Mouse (Mus musculus) embryo, embryonic 9.5 days (tissue): Measurements from ENCODE around the gene Mapt.
"Not testable (repeated sequence)": the region's sequence is repeated elsewhere in the genome, so short reads cannot be mapped to it uniquely, and the experiment has no call there.

Experiments used
- DNase-seq: peaks from one replicate; pipeline ENCODE4 v3.0.0-alpha.2; 2017; ENCODE audit errors: extremely low spot score

The Mapt gene

DNA sequence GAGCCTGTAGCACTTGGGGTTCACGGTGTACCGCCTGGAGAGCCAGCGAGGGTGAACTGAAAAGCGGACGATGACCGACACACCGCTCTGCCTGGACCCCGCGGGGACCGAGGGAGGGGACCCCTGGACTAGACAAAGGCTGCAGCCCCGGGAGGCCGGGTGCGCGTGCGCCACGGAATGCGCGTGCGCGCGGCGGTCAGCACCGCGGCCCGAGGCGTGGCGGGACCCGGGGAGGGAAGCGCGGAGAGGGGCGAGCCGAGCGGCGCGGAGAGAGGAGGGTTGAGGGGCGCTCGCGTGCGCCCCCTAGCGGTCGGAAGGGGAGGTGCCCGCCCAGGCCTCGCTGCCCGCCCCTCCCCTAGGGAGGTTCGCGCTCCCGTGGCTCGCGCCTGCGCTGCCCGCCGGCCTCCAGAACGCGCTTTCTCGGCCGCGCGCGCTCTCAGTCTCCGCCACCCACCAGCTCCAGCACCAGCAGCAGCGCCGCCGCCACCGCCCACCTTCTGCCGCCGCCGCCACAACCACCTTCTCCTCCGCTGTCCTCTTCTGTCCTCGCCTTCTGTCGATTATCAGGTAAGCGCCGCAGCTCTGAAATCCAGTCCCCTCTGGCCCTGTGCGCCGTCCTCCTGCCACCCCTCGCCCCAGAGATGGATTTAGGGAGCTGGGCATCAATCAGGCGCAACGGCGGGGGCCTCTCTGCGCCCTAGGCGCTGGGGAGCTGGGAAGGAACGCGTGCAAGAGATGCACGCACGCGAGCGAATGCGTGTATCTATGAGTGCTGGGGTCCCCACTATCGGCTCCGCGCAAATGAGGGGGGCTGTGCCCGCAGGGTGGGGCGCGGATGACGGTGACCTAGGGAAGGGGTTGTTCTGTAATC lies at the start of gene Mapt:
Gene Mapt (plus strand): TSS at position 350 of the 871 bp plus-strand sequence.
- DNase-seq: peak; percentile 92

DNA sequence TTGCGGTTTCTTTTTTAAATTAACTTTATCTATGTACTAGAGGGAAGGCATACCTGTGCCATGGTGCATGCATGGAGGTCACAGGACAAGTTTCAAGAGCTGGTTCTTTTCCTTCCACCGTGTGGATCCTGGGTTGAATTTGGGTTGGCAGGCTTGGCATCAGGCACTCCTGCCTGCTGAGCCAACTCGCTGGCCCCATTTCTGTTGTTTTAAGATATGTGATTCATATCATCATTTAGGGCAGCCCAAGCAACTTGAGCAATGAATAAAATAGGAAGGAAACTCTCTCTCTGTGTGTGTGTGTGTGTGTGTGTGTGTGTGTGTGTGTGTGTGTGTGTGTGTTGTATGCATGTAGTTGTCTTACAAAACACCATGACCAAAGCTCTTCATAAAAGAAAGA lies 49.0 kb upstream of the Mapt start:
- DNase-seq: no peak

DNA sequence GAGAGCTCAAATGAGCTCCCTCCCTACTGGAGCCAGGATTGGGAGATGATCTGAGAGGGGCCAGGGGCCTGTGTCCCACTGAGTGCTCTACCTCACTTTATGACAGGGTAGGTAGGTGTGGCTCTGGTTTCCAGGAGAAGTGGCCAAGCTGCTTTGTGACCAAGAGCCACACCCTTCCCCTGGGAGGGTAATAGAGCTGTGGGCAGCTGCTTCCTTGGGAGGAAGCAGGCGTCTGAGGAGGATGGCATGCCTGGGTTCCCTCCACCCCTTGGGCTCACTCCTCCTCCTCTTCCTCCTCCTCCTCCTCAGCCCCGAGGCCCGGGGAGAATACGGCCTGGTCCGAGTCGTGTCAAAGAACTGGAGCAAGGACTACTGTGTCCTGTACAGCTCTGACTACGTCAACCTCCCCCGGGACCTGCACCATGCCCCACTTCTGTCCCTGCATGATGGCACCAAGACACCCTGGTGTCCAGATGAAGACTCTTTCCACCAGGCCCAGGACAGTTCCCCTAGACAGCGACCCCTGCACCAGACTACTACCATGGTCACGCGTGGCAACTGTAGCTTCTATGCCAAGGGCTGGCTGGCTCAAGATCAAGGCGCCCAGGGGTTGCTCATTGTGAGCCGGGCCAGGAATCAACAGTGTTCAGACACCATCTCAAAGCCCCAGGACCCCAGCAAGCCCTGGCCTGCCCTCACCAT lies 44.9 kb upstream of the Mapt start, which contains the start of gene Sppl2c:
Gene Sppl2c (plus strand): TSS at position 193 of the 702 bp plus-strand sequence.
- no peak for DNase-seq

DNA sequence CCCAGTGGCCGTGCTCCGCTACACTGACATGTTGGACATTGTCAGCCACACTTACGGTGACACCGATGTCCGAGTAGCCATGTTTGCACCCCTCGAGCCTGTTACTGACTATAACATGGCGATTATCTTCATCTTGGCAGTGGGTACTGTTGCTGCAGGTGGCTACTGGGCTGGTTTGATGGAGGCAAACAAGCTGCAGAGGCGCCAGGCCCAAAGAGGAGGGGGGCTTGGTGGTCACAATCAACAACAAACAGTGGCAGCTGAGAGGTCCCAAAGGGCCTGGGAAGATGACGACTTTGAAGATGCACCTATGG lies 44.4 kb upstream of the Mapt start:
- DNase-seq: no peak

DNA sequence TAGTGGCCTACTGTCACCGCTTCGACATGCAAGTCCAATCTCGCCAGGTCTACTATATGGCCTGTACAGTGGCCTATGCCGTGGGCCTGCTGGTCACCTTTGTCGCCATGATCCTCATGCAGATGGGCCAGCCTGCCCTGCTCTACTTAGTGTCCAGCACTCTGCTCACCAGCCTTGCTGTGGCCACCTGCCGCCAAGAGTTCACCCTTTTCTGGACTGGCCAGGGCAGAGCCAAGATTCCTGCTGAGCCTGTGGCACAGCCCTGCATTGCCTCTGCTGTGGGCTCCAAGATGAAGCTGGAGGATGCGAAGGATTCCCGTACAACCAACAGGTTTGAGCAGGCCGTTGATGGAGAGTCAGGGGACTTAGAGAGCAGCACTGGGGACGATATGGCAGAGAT lies 43.4 kb upstream of the Mapt start:
- no peak for DNase-seq

DNA sequence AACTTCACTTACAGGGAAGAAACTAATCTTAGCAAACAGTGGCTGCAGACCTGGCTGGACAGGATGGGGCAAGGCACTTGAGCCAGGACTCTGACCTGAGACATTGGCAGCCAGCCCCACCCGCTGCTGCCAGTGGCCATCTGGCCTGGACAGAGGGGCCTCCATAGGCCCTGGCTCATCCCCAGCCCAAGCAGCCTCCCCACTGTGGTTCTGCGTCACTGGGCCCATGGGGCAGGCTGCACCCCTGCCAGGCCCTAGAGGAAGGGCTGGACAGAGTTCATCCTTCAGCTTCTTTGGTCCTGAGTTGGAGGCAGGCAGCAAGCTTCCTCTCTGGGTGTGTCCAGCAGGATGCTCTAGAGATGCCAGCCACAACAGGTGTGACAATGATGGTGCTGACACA lies 41.2 kb upstream of the Mapt start:
- no peak for DNase-seq

DNA sequence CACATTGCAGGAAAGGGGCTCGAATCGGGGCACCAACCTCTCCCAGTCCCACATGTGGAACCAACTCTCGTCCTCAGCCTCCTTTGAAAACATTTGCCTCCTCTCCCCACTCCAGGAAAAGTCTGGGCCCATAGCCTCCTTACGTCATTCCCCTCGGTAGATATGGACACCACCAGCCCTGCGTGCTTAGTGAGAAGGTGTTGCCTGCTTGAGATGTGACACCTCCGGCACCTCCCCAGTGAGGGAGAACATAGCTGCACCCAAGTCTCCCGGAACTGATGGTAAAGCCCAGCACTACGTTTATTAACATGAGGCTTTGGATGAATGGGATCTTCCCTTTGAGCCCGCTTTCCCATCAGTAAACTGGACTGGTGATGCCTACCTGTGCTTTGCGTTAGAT lies 35.8 kb upstream of the Mapt start:
- no peak for DNase-seq

DNA sequence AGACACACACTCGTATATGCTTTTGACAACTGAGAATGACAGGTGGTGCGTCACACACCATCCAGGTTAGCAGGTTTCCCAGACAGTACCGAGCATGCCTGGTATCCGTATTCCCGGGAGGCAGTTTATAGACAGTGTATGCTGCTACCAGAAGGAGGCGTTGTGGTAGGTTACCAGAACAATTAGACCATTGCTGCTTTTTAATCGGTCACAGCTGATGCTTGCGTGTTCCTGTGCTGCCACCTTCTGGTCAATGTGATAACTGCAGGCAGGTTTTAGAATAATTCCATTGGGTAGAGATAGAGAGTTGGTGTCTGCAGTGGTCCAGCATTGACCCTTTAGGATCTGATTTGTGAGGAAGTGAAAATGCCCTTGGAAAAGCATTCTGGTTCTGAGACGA lies 35.4 kb upstream of the Mapt start:
- peak; percentile 88 for DNase-seq

DNA sequence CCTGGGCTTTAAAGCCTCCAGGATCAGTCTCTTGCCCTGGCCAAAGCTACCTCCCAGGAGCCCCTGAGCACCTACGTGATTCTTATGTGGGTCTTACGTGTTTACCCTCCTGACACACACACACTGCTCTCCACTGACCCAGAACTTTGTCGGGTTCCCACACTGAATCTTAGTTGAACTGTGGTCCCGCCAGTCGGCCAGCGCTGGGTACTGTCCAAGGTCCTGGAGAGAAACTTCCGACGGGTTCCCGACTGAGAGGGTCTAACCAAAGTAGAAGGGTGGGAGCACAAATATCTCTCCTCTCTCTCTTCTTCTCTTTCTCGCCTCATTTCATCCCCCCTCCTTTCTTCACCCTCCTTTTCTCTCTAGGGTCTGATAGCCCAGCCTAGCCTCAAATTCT lies 33.3 kb upstream of the Mapt start:
- peak; percentile 53 for DNase-seq

DNA sequence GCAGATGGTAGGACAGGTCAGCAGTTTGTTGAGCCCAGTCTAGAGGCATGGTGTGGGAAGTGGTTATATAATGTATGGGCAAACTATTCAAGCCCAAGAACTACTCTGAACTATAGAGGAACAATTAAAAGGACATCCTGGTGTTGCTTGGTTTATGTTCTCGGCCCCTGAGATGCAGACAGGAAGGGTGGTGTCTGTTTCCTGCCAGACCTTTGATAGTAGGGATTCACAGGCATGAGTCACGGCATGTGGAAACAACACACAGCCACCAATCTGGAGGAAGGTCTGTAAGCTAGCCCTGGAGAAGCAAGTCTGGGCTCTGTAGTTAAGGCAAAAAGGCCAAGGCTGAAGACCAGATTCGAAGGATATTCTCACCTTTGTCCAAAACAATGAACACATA lies 27.9 kb upstream of the Mapt start:
- no peak for DNase-seq

DNA sequence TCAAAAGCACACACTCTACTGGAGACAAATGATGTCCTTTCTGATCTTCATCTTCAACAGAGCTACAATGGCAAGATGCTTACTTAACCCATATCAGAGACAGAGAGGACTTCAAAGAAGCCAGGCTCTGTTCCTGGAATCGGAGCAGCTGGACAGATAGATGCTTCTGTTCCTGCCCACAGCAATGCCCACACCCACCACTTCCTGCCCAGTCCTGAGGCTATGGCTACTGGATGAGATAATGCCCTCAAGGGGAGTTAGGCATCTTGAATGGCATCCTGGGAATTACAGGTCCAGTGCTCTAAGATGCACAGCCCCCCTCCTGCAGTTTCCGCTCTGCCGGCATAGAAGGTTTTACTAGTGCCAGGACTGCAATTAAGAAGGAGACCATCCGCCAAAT lies 24.6 kb upstream of the Mapt start:
- DNase-seq: no peak

DNA sequence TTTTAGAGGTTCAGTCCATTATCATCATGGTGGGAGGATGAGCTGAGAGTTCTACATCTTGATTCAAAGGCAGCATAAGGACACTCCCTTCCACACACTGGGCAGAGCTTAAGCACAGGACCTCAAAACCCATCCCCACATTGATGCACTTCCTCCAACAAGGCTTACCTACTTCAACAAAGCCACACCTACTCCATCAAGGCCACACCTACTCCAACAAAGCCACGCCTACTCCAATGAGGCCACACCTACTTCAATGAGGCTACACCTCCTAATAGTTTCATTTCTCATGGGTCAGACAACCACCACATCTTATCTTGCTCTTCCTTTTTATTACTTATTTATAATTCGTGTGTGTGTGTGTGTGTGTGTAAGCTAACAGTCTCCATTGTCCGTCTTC lies 22.1 kb upstream of the Mapt start:
- no peak for DNase-seq

DNA sequence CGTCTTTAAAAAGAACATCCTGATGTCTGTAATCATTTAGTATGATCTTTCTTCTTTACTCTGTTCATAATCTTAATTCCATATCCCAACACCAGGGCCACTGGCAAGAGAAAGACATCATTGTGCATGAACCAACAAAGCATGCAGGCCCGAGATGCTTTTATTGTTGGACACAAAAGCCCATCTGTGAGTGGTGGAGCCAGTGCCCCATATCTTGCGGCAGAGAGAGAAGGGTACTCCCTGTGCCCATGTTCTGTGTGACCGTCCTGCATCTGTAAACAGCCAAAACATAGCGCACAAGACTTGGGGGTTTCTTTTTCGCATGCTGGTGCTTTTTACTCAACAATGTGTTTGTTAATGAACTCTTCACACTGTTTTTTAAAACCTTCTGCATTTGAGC lies 19.9 kb upstream of the Mapt start:
- DNase-seq: no peak

DNA sequence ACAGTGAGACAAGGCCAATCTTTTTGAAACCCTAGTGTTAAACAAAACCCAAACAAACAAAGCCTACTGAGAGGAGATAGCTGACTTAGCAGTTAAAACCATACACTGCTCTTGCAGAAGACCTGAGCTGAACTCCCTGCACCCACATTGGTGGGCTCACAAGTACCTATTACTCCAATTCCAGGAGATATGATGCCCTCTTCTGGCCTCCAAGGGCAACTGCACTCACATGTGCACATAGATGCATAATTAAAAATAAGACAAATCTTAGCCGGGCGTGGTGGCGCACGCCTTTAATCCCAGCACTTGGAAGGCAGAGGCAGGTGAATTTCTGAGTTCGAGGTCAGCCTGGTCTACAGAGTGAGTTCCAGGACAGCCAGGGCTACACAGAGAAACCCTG lies 17.1 kb upstream of the Mapt start:
- DNase-seq: not testable (repeated sequence)

DNA sequence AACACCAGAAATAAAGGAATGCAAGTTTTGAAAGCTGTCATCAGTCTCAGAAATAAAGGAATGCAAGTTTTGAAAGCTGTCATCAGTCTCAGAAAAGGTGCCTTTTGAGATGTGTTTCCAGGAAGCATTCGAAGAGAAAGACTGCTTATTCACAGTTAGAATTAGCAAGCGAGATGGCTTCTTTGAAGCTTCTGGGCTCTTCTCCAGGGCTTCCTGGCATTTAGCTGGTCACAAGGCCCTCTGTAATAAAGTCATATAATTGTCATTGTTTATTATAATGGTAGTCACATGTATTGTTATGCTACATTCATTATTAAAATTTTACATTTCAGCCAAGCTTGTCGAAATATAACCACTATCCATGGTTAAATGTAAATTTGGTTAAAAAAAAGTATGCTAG lies 13.1 kb upstream of the Mapt start:
- DNase-seq: no peak

DNA sequence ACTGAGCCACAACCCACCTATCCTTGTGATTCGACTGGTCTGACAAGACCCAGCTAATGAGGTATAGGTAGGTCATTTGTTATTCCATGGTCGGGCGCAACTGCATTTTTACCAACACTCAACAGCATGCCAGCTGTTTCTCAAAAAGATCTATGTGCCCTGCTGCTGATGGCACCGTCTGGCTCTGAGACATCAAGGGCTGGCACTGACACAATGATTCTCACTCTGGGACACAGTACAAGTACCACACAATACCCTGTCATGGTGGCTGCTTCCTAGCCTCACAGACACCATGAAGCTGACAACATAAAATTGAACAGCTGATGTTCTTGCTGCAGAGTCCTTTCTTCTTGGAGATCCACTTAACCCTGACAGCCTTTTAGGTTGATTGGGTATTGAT lies 10.9 kb upstream of the Mapt start:
- no peak for DNase-seq

DNA sequence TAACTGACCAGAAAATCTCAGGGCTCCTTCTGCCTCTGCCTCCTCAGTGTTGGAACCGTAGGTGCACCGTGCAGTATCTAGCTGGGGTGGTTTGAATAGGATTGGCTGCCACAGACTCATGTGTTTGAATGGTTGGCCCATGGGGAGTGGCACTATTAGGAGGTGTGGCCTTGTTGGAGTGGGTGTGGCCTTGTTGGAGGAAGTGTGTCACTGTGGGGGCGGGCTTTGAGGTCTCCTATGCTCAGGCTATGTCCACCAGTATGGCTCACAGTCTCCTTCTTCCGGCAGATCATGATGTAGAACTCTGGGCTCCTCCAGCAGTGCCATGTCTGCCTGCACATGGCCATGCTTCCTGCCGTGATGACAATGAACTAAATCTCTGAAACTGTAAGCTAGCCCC lies 9.4 kb upstream of the Mapt start:
- DNase-seq: no peak

DNA sequence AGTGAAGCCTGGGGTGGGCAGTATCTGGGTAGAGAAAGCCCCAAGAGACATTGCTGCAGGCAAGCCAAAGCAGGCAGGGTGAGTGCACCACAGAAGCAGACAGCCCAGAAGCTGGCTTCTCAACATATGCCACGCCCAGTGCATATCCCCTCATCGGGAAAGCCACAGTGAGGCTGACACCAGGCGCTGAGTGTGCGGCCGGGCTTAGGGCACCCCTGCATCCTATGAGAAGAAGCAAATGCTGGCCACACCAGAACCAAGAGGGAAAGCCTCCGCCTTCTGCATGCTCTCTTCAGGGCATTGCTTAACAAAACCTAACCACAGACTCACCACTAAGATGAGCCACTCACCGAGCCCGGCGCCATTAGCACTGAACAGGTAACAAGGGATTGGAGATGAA lies 7.9 kb upstream of the Mapt start:
- no peak for DNase-seq

DNA sequence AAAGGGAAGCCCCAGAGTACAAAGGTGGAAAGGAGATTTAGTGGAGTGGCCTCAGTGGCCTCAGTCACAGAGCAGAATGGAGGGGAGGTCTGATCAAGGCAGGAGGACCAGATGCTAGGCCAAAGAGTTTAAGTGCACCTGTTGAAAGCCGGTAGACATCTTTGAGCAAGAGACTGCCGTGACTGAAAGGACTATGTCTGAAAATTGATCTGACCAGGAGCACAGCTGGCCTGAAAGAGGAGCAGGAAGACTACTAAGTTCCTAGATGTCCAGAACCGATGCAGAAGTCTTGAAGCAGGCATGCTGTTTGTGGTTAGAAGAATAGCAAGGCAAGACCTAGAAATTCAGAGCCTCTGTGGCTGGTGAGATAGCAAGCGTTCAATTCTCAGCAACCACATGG lies 1.8 kb upstream of the Mapt start:
- no peak for DNase-seq

DNA sequence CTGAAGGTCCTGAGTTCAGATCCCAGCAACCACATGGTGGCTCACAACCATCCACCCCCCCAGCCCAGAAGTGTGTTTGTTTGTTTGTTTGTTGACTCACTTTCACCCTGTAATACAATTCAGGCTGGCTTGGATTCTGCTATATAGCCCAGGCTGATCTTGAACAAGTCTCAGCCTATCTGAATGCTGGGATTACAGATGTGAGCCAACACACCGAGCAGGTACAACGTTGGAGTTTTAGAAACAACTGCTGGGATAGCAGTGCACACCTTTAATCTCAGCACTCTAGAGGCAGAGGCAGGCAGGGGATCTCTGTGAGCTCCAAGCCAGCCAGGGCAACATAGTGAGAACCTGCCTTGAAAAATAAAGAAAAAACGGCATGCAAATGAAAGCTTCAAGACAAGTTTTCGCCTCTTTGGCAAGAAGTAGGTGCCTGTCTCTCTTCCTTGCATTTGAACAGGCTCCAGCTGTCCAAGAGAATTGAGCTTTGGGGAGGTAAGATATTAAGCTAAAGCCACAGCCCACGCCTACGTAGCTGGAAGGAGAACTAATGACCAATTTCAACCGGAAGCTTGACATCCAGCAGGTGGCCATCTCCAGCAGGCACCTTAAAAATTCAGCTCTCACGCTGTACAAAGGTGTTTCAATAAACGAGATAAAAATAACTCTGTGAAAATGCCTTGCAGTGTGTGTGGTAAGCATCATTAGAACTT lies 968 bp upstream of the Mapt start:
- DNase-seq: no peak

DNA sequence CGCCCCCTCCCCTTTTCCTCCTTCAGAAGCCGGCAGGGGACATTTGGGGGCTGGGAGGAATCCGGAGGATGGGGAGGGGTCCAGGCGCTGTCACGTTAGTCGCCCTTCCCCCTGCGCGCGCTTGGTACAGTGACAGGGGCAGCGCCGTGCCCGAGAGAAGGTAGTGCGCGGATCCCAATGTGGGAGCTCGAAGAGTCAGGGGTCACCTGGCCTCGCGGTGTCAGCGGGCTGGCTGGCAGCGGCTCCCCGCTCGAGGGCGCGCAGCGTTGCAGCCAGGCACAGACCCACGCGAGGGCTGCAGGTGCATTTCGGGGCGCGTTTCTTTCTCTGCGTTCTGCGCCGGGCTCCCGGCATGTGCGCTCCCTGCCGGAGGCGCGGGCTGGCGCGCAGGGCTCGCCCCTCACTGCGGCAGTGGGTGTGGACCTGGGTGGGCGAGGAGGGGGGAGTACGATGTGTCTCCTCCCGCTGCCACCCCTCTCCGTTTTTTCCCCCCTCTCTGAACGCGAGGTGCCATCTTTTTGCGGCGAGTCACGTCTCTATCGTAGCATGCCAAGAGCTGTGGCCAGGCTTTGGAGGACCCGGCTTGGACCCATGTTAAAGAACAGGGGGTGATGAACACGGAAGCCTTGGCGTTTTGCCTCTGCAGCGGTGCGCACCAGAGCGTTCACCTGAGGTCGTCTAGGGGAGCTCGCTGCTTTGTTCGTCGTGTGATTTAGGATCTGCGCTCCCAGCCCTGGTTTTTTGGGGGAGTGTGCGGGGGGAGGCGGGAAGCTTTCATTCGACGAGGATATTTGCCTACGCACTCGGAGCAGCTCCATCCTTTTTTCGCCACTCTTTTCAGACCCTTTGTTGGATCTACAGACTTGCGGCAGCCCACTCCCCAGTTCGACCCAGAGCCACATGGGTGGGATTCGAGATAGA lies 1.2 kb downstream of the Mapt start:
- peak; percentile 42 for DNase-seq

DNA sequence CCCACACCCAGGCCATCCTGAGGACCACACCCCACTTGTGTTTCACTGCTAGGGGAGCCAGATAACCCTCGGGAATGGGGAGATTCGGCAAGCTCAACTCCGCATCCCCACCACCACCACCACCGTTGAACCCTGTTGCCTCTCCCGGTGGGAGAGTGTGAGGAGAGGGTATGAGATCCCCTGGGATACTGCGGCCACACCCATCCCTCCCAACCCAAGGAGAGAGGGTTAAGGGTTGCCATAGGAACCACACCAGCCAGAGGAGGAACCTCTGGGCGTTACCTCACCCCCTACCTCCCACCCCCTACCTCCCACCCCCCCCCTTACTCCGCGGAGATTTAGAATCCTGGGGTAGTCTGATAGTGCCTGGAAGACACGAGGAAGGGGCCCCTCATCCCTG lies 1.9 kb downstream of the Mapt start:
- DNase-seq: peak; percentile 11
